Mouse (Mus musculus) layer of hippocampus, adult 9-11 months (tissue): Measurements from ENCODE around the gene 1700025G04Rik.

Experiments used
- DNase-seq: peaks from one replicate; pipeline ENCODE4 v3.0.0; 2022

1700025G04Rik gene

DNA sequence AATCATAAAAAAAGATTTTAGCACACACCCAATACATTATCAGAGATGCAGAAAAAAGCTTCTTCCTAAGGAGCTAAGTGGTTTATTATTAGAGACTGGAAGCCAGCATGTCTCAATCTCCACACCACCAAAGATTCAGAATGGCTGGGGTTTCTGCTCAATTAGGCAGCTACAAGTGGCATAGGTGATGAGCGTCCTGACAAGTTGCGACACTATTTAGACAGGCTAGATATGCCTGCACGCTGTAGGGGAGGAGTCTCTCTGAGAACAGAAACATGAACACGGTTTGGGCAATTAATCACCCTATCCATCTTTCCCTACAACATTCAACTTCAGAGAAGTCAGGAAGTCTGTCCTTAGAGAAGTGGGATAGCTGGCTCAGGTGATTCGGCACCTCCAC is 134.1 kb downstream of the 1700025G04Rik start:
- no peak for DNase-seq

DNA sequence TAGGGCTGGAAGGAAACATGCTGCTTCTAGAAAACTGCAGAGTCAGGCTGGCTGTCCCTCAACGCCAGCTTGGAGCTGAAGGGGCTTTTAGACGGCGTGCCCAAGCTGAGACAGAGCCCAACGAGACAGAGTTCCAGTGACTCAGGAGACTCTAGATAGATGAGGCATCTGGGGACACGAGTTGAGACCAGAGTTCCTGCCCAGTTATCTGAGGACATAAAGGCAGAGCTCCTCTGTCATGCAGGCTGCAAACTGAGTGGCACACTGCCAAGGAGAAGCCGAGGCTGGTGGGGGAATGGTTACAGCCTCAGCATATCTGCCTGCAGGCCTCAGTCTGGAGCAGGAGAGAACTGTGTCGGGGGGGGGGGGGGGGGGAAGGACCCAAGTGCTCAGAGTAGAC is 136.4 kb downstream of the 1700025G04Rik start:
- peak; percentile 63 for DNase-seq

DNA sequence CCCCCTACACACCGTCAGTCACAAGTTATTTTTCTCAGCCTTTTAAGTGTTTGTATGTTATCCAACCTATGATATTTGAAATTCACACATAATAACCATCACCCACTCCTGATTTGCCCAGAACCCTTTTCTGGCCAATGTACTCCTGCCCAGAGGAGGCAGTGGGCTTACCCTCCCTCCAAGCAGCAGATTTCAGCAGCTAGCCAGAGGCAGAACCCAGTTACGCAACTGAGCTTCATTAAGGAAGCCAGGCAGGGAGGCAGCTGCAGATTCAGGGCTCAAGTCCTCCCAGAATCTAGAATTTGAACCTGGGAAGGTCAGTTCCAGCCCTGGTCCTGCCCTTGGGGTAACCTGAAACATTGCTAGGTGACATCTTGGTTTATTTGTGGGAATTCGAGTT is 141.9 kb downstream of the 1700025G04Rik start:
- DNase-seq = no peak

GRCm38 (mm10) chr1:151947571-151947970 is 142.4 kb downstream of the 1700025G04Rik start:
- no peak for DNase-seq

DNA sequence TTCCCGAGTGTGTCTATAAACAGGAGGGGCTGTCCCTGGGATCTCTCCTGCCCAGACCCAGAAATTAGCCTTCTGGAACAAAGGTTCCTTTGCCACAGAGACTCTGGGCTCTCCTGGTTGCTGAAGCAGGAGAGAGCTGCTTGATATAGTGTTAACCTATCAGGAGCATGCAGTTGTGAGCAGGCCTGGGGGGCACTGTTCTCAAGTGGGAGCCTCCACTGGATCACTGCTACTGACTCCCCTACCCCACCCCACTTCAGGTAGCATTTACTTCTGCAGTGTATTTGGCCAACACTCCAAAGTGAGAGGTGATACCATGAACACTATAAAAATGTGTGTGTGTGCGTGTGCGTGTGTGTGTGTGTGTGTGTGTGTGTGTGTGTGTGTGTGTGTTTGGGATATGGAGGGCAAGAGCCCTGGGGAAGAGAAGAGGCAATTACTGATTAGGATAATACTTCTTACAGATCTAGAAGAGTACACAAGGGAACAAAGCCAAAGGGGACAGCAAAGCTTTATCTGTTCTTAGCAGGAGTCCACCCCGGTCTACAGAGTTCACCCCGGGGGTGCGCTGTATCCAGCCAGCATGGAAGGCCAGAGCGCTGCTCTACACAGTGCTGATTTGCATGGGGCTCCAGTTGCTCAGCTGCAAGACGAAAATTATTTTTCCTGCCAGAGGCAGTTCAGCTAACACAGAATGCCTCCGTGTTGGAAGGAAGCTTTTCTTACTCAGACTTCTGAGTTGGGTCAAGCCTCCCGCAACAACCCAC is 145.3 kb downstream of the 1700025G04Rik start:
- no peak for DNase-seq

DNA sequence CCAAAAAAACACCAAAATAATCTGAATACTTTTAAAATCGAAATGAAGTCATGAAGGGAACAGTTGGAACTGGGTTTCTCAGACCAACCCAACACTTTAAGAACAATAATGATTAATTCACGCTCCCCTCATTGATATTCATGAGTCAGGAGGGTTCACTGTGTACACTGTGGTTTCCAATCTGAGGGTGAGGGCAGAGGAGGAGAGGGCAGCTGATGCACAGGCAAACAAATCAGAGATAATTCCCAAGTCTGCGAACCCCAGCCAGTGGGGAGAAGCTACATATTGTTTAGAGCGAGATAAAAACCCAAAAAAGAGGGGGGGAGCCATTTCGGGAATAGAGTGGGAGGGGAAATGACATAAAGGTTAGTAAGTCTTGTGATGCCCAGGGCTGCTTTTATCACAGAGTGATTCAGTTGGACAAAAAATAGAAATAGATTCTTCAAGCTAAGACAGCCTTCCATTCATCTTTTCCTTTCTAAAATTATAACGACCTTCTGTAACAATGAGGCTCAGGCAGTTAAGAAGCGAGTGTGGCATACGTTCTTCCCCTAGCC is 146.2 kb downstream of the 1700025G04Rik start:
- no peak for DNase-seq

- no peak for DNase-seq
Measured at GRCm38 (mm10) chr1:151942972-151943654, 146.8 kb downstream of the 1700025G04Rik start.

DNA sequence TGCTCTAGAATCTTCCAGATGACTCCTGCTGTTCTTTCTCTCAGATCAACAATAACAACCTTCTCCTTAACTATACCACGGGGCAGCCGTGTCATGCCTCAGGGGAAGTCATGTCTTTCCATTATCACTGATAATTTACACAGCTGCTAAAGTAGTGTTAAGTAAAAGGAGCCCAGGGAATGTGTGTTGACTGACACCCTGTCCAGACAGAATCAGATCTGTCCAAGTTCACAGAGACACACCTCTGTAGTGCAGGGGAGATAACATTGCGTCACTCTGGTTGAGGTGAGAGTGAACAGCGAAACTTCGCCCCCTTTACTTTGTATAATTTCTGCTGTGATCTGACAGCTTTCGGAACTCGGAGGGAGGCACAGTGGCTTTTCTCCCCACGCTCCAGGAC is 149.9 kb downstream of the 1700025G04Rik start:
- DNase-seq = no peak

GRCm38 (mm10) chr1:151939510-151939909 is 150.4 kb downstream of the 1700025G04Rik start:
- DNase-seq = no peak

DNA sequence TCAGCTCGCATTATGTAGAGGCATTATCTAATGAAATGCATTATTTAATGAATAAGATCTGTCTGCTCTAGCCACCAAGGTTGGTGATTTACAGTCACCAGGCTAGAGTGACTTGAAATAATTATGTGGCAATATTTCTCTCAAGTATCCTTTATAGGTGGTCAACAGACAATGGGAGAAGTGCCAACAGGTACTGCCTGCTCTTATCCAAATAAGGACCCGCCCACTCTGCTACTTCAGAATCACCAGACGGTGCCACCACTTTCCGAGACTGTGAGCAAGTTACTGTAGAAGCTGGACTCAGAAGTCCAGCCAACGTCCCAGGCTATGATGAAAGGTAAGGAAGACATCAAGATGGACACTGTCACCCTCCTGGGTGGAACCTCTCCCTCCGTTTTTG is 156.3 kb downstream of the 1700025G04Rik start:
- no peak for DNase-seq

GRCm38 (mm10) chr1:151926826-151927225 is 163.1 kb downstream of the 1700025G04Rik start:
- no peak for DNase-seq

- DNase-seq = no peak
Measured at GRCm38 (mm10) chr1:151926141-151926540, 163.8 kb downstream of the 1700025G04Rik start.

DNA sequence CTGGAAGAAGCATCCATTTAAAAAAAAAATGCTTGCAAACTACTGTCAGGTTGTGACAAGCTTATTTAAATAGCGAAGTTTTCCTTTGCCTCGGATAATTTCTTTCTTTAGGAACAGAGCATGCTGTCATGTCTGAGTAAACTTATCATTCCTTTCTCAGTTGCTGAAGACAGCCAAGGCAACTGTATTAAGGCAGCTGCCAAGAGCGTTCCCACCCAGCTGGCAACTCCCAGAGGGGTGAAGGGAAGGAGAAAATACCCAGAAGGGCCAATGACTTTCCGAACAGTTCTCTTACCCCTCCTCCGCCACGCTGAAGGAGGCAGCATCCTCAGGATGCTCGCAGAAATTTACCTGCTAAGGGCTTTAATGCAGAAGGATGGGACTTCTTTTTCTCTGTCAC is 164.2 kb downstream of the 1700025G04Rik start:
- DNase-seq = peak; percentile 20

GRCm38 (mm10) chr1:151918806-151919357 is 171.0 kb downstream of the 1700025G04Rik start:
- DNase-seq = no peak

DNA sequence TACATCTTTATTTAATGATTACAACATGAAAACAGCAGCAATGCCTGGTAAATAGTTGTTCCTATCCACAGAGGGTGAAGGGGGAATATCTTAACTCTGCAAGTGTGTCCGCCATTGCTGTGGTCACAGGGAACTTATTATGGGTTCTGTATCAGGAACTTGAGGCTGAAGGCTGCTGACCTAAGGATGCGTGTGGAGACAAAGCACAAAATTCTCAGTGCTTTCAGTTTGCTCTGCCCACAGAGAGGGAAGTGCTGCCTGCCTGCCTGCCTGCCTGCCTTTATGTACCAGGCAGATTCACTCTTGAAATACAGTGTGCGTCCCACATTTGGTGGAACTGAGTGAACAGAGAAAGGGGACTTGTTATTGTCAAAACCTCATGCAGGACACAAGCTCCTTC is 172.2 kb downstream of the 1700025G04Rik start:
- DNase-seq = no peak

DNA sequence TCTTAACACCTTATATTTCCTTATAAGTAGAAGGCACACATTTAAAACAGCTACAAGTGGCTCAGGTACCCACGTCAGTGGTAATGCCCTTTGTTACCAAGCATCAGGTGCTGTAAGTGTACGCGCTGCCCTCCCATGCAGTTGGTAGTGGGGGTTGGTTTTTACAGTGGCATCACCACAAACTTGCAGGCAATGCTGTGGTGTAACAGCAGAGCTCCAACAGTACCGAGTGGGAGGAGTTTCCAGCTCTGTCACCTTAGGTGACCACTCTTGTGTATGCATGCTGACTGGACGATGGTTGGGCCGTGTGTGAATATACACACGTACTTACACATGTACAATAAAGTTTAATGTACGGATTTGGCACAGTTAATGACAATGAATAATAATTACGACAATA is 175.4 kb downstream of the 1700025G04Rik start:
- no peak for DNase-seq

DNA sequence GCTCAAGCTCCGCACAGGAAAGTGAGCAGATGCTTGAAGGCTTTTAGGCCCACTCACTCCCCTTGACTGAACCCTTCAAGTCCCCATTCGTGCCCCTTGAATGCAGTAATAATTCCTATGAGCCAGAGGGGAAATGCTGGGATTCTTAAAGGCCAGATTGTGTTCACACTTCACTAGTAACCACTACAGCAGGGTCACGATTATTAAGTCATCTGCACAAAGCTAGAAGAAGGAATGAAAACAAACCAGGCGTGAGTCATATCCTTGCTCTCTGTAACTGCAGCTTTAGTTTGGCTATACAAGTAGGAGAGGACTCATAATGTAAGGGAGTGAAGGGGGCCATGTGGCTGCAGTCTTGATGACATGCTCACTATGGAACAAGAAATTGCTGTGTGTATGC is 182.9 kb downstream of the 1700025G04Rik start:
- no peak for DNase-seq

- DNase-seq = no peak
Measured at GRCm38 (mm10) chr1:151900706-151901360, 189.1 kb downstream of the 1700025G04Rik start.

- no peak for DNase-seq
Measured at GRCm38 (mm10) chr1:151899964-151900363, 190.0 kb downstream of the 1700025G04Rik start.

DNA sequence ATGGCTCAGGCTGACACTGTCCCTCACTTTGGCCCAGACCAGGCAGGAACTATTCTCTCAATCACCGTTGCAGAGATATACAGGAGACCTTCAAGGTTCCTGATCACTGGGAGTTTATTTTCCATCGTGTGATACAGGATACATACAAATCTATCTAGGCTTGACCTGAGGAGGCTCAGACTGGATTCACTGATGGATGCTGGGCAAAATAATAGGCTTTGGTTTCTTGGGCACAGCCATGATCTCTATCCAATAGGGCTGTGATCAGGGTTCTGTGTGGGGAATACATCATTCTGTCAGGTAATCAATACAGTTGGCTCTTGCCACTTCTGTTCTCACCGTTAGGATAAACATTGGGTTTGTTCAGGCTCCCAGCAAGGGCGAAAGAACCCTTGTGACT is 194.5 kb downstream of the 1700025G04Rik start:
- DNase-seq = no peak

DNA sequence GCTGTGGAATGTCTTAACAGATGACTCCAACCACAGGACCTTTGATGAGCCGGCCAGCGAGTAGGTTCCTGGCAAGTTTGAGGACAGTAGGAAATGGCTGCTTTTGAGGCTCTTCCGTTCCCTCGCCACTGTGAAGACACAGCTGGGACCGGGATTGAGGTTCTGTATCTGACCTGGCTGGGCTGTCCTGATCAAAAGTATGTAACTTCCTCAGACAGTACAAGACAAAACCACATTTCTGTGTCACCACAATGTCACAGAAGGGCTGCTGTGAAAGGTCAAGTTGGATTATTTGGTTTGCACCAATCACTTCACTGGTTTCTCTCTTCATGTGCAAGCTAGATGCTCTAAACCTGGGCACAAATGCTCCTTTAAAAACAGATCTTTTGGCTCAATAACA is 195.9 kb downstream of the 1700025G04Rik start:
- no peak for DNase-seq

DNA sequence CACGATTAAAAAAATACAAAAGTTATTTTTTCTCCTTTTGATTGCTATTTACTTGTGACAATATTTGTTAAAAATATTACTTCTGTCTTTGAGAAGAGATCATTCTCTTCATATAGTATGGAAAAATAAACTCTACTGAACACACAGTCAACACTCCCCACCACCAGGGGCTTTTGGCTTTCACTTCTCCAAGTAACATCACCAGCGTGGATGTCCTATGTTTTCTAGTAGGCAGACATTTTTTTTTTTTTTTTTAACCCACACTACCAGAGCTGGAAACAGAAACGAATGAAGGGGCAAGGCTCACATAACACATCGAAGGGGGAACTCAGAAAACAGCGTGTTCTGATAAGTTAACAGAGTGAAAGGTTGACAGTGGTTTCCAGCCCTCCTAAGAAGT is 197.9 kb downstream of the 1700025G04Rik start:
- DNase-seq = no peak

DNA sequence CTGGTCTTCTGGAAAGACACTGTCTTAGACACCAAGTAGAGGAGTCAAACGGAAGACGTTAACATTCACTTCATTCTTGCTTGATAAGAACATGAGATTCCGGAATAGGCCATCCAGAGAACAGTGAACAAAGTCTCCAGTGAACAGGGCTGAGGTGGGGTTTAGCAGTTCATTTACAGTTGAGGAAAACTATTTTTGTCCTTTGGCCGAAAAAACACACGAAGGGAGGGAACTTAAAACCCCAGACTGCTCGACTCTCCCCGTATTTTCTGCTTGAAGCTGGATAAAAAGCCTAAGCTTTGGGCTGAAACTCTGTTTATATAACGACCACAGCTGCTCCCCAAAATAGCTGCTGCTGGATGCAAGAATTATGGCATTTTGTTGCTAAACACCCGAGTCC is 198.7 kb downstream of the 1700025G04Rik start:
- DNase-seq = no peak
